Mouse (Mus musculus): ENCODE data around the gene Ccdc83. TPM values are rescaled to one million over a fixed set of nuclear protein-coding genes. Genes with fewer than 3 reads are reported as not detected.

Ccdc83 gene
- polyA plus RNA-seq, 1 experiment from 2014 or later = not detected

- peaks cover 77% of the 10 kb centered on the region for H3K36me3 ChIP-seq
- no peak overlapping the region for H3K4me3 ChIP-seq
- WGBS = 94% methylated on average over 1 of the region's 1 CpGs
- DNase-seq (ENCODE audit: low spot score) = no peak
- H3K27me3 ChIP-seq (ENCODE audit: low read depth, poor library complexity, severe bottlenecking) = no peaks in the 10 kb centered on the region
- no peaks in the 10 kb centered on the region for H3K4me1 ChIP-seq
- H3K27ac ChIP-seq (replicated peaks) = no peak overlapping the region
- H3K9me3 ChIP-seq (replicated peaks) = no peaks in the 10 kb centered on the region
These were observed 84.9 kb downstream of the Ccdc83 start for GRCm38 (mm10) chr7:90180635-90181034.

- peaks cover 89% of the 10 kb centered on the region for H3K36me3 ChIP-seq
- H3K9me3 ChIP-seq (replicated peaks) = no peaks in the 10 kb centered on the region
- 97% methylated on average over 2 of the region's 2 CpGs for WGBS
- DNase-seq (ENCODE audit: low spot score) = no peak
- no peaks in the 10 kb centered on the region for H3K4me1 ChIP-seq
- H3K27me3 ChIP-seq (ENCODE audit: low read depth, poor library complexity, severe bottlenecking) = no peaks in the 10 kb centered on the region
- H3K4me3 ChIP-seq = no peak overlapping the region
- no peak overlapping the region for H3K27ac ChIP-seq (replicated peaks)
These were observed 90.0 kb downstream of the Ccdc83 start for GRCm38 (mm10) chr7:90175576-90175975.

Other genes starting within 250 kb of the Ccdc83 start
- gene Picalm, start 135.6 kb downstream of the Ccdc83 start, polyA plus RNA-seq (2016; fragmentation: Nextera tagmentation; extraction: Ambion mirVana) = 23.5 and 28.1 TPM in 2 replicates
- gene Sytl2, start 36.5 kb upstream of the Ccdc83 start, polyA plus RNA-seq (2016; fragmentation: Nextera tagmentation; extraction: Ambion mirVana) = 3.8 and 4.3 TPM in 2 replicates
- 2.8 and 3.3 TPM in 2 replicates for gene Ccdc89, start 160.8 kb upstream of the Ccdc83 start, polyA plus RNA-seq (2016; fragmentation: Nextera tagmentation; extraction: Ambion mirVana)
- gene Crebzf, start 177.0 kb upstream of the Ccdc83 start, polyA plus RNA-seq (2016; fragmentation: Nextera tagmentation; extraction: Ambion mirVana) = 26.6 and 29.1 TPM in 2 replicates
- 143 and 146 TPM in 2 replicates for gene Tmem126a, start 191.5 kb upstream of the Ccdc83 start, polyA plus RNA-seq (2016; fragmentation: Nextera tagmentation; extraction: Ambion mirVana)
- 41.2 and 43.6 TPM in 2 replicates for gene Tmem126b, start 210.2 kb upstream of the Ccdc83 start, polyA plus RNA-seq (2016; fragmentation: Nextera tagmentation; extraction: Ambion mirVana)
- 1.1 and 1.7 TPM in 2 replicates for gene Dlg2, start 210.9 kb upstream of the Ccdc83 start, polyA plus RNA-seq (2016; fragmentation: Nextera tagmentation; extraction: Ambion mirVana)